Mouse (Mus musculus) midbrain, embryonic 12.5 days (tissue): Measurements from ENCODE around the gene Psmd1. TPM values are rescaled to one million over a fixed set of nuclear protein-coding genes. Genes with fewer than 3 reads are reported as not detected.

ENCODE experiments used
- ATAC-seq: fragments of 200-750 bp; cut with Nextera tagmentation; 2 replicates; pipeline ENCODE4 v1.8.0; 2017; ENCODE audit warnings: low read depth, moderate TSS enrichment, moderate library complexity; ENCODE audit not compliant: low FRiP score
- H3K27ac ChIP-seq: fragments of 300-500 bp; sonication (generic); replicated peaks from 2 replicates; pipeline ENCODE4 v1.5.1; 2016; ENCODE audit warnings: mild to moderate bottlenecking
- H3K27me3 ChIP-seq: fragments of 300-500 bp; sonication (generic); 2 replicates; pipeline ENCODE4 v1.6.1; 2016; ENCODE audit warnings: mild to moderate bottlenecking
- H3K36me3 ChIP-seq: fragments of 300-500 bp; sonication (generic); 2 replicates; pipeline ENCODE4 v1.6.1; 2016
- H3K4me1 ChIP-seq: fragments of 300-500 bp; sonication (generic); 2 replicates; pipeline ENCODE4 v1.6.1; 2016
- H3K4me2 ChIP-seq: fragments of 300-500 bp; sonication (generic); replicated peaks from 2 replicates; pipeline ENCODE4 v1.6.1; 2016; ENCODE audit warnings: mild to moderate bottlenecking, moderate library complexity
- H3K4me3 ChIP-seq: fragments of 300-500 bp; sonication (generic); 2 replicates; pipeline ENCODE4 v1.5.1; 2016; ENCODE audit warnings: mild to moderate bottlenecking
- H3K9ac ChIP-seq: fragments of 300-500 bp; sonication (generic); replicated peaks from 2 replicates; pipeline ENCODE4 v1.6.1; 2016; ENCODE audit warnings: mild to moderate bottlenecking, moderate library complexity
- H3K9me3 ChIP-seq: fragments of 300-500 bp; sonication (generic); 2 replicates; pipeline ENCODE4 v1.6.1; 2016; ENCODE audit warnings: mild to moderate bottlenecking
- WGBS: fragments of 180-500 bp; shearing (Covaris S2); methylation state at CpG from one replicate; pipeline ENCODE4 v1.1.7; 2016; 5-methylcytosine and 5-hydroxymethylcytosine counted together
- polyA plus RNA-seq: library from polyadenylated mRNA; unstranded; fragments of >200 nt; fragmentation: Nextera tagmentation; extraction: Ambion mirVana; gene quantifications from 2 replicates; pipeline ENCODE4 v1.2.1, GENCODE M21; 2016

Gene Psmd1
- polyA plus RNA-seq, 1 experiment from 2014 or later = 195 TPM

DNA sequence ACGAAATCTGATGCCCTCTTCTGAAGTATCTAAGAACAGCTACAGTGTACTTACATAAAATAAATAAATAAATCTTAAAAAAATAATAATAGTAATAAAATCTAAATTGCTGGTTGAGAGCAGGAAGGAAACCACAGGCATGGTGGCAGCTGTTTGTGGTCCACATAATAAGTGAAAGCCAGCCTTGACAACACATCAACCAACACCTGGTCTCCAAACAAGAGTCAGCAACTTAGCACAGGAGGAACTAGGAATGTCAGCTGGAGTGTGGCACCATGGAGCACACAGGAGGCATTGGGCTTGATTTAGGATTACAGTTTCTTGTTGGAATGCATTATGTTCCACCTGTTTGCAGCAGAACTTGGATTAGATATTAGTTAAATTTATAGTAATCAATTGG is 40.9 kb downstream of the Psmd1 start:
- no peaks in the 10 kb centered on the region for H3K9me3 ChIP-seq
- H3K27me3 ChIP-seq = no peaks in the 10 kb centered on the region
- 0 out of 2 replicates have a peak, but pooled peaks cover 4% of the 10 kb centered on the region for H3K36me3 ChIP-seq
- no peak overlapping the region for H3K4me3 ChIP-seq
- no peak for ATAC-seq
- no peak overlapping the region for H3K9ac ChIP-seq
- 100% methylated on average over 1 of the region's 1 CpGs for WGBS
- no peaks in the 10 kb centered on the region for H3K4me1 ChIP-seq
- H3K4me2 ChIP-seq = no peak overlapping the region
- H3K27ac ChIP-seq = no peak overlapping the region

DNA sequence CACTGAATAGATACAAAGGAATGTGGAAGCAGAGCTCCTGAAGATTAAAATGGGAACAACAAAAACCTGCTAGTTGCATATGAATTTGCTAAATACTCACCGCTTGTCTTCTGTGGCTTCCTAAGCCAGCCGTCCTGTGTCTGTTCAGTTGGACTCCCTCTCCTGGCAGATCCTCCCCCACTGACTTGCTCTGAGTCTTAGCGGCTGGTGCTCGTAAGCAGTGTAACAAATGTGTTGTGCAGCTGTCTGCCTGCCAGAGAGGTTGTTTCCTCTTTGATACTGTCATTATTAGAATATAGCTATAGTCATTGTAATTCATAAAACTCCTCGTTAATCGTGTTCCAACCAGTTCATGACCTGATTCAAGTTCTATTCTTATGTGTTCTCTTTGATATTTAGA is 47.6 kb downstream of the Psmd1 start, which contains the start of gene Htr2b:
Gene Htr2b (minus strand): TSS at position 192 of the 400 bp plus-strand sequence.
- WGBS = 66% methylated on average over 6 of the region's 6 CpGs

DNA sequence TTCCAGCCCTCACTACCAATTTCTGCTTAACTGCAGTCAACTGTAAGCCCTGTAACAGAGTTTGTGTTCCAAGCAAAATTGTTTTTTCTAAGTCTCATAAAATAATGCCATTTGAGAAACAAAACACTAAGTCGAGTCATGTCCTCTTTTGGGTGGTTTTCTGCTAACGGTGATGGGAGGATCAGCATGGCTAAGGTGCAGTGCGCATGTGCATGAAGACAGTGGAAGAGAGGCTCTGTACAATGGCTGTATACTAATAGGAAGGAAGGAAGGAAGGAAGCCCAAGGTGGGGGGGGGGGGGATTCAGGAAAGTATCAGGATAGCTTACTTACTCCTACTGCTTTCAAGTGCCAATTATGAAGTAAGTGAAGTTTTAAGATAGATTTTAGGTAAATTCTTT is 50.0 kb downstream of the Psmd1 start:
- H3K9me3 ChIP-seq = no peaks in the 10 kb centered on the region
- H3K36me3 ChIP-seq = peaks cover 25% of the 10 kb centered on the region
- no peak for ATAC-seq
- 89% methylated on average over 3 of the region's 3 CpGs for WGBS
- no peaks in the 10 kb centered on the region for H3K27me3 ChIP-seq
- no peak overlapping the region for H3K27ac ChIP-seq
- no peak overlapping the region for H3K4me3 ChIP-seq
- no peak overlapping the region for H3K9ac ChIP-seq
- H3K4me2 ChIP-seq = no peak overlapping the region
- no peaks in the 10 kb centered on the region for H3K4me1 ChIP-seq

More for the DNA sequence above, 47.6 kb downstream of the Psmd1 start, which contains the start of gene Htr2b:
- Histone ChIP-seq H3K4me1 (no peaks in the 10 kb centered on the region), H3K4me2 (no peak within 1 kb of the TSS), H3K4me3 (no peak within 1 kb of the TSS), H3K27ac (no peak within 1 kb of the TSS), H3K9ac (no peak within 1 kb of the TSS), H3K9me3 (no peaks in the 10 kb centered on the region), H3K27me3 (no peaks in the 10 kb centered on the region), H3K36me3 (peaks cover 8% of the 10 kb centered on the region)
- ATAC-seq = no peak

DNA sequence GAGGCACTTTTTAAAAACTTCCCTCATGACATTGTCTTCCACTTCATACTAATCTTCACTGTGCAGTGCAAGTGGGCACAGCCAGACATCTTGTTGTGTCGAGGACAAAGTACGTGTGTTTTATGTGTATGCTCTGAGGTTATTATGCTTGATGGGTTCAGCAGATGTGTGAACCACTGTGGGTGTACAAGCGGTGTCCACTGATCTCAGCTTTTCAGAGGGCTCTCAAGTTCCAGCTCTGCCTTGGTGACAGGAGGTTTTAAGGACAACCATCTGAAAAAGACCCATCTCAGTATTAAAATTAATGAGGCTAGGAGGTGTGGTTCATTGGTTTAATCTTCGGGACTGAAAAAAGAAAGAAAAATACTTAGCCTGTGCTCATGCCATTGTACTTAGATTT is 55.4 kb downstream of the Psmd1 start:
- H3K9ac ChIP-seq = no peak overlapping the region
- no peak overlapping the region for H3K4me3 ChIP-seq
- WGBS = 93% methylated on average over 4 of the region's 4 CpGs
- H3K27ac ChIP-seq = no peak overlapping the region
- no peaks in the 10 kb centered on the region for H3K27me3 ChIP-seq
- no peaks in the 10 kb centered on the region for H3K9me3 ChIP-seq
- H3K4me1 ChIP-seq = no peaks in the 10 kb centered on the region
- no peak overlapping the region for H3K4me2 ChIP-seq
- H3K36me3 ChIP-seq = peaks cover 69% of the 10 kb centered on the region
- no peak for ATAC-seq

DNA sequence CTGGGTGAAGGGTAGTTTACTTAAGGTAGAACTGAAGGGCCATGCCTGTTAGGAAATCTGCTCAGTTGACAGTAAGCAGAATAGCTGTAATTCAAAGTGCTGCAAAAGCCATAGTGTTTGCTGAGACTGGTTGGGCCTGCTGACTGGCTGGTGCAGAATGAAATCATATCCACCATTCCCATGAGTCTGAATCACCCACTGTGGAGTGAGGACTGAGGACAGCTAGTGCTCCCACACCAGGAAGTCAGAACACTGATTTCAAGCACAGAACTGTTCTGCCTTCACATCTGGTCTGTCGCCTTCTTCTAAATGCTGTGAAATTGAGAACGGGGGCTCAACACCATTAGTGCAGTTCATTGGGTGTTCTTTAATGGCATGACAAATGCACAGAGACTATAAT is 61.8 kb downstream of the Psmd1 start:
- ATAC-seq = no peak
- H3K4me2 ChIP-seq = no peak overlapping the region
- no peaks in the 10 kb centered on the region for H3K27me3 ChIP-seq
- 97% methylated on average over 2 of the region's 2 CpGs for WGBS
- H3K9me3 ChIP-seq = no peaks in the 10 kb centered on the region
- no peak overlapping the region for H3K4me3 ChIP-seq
- H3K9ac ChIP-seq = no peak overlapping the region
- H3K4me1 ChIP-seq = no peaks in the 10 kb centered on the region
- no peak overlapping the region for H3K27ac ChIP-seq
- peaks cover 87% of the 10 kb centered on the region for H3K36me3 ChIP-seq

DNA sequence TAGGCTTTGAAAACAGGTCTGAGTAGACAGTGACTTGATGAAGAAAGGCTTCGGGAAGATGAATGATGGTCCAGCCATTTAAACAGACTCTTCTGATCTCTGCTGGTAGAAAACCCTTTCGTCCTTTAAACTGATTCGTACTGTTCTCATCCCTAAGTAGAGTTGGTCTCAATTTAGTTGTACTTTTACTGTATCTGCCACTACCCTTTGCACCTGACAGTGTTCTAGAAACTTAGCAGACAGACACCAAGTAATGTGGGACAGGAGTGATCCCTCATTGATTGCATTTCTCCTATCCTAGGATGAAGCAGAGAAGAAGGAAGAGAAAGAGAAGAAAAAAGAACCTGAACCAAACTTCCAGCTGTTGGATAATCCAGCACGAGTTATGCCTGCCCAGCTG is 69.2 kb downstream of the Psmd1 start, which contains the start of gene Gm21972:
Gene Gm21972 (plus strand): TSS at position 301 of the 400 bp plus-strand sequence.
- H3K9ac ChIP-seq = no peak within 1 kb of the TSS
- H3K4me2 ChIP-seq = no peak within 1 kb of the TSS
- no peak for ATAC-seq
- H3K27ac ChIP-seq = no peak within 1 kb of the TSS
- H3K36me3 ChIP-seq = peaks cover 85% of the 10 kb centered on the region
- H3K4me3 ChIP-seq = no peak within 1 kb of the TSS
- no peaks in the 10 kb centered on the region for H3K9me3 ChIP-seq
- 96% methylated on average over 4 of the region's 4 CpGs for WGBS
- no peaks in the 10 kb centered on the region for H3K27me3 ChIP-seq
- no peaks in the 10 kb centered on the region for H3K4me1 ChIP-seq

DNA sequence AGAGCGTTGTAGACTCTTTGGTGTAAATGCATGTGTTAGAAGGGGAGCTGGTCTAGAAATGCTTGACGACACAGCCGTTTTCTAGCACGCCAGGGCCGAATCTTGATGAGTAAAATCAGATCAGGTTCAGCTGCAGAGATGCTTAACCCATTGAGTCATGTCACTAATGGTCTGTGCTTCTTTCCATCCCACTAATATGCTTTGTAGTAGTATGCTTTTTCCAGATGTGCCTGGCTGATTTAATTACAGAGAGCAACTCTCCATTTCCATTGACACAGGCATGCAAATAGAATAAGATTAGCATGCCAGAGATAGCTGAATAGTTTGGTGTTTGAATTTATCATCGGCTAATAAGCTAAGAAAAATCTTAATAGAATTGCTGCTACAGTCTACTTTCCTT is 71.1 kb downstream of the Psmd1 start:
- Histone ChIP-seq H3K27ac (no peak overlapping the region), H3K9ac (no peak overlapping the region), H3K36me3 (peaks cover 81% of the 10 kb centered on the region), H3K4me1 (no peaks in the 10 kb centered on the region), H3K9me3 (no peaks in the 10 kb centered on the region), H3K4me2 (no peak overlapping the region), H3K27me3 (no peaks in the 10 kb centered on the region), H3K4me3 (no peak overlapping the region)
- WGBS = 97% methylated on average over 6 of the region's 6 CpGs
- no peak for ATAC-seq

DNA sequence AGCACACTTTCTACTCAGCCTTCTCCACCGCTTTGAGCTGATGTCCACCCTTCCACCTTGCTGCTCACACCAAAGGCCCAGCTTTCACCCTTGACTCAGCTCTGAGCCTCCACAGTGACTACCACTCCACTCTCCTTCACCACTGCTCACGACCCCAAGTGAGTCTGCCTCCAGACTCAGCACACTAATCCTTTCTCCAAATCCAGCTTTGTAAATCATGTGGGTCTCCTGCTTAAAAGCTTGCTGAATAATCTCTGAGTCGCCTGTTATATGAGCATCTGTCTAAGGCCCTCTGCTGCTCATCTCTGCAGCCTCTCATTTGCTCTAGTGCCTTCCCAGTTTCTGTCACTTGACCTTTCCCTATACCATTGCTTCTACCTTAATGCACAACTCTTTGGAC is 76.9 kb downstream of the Psmd1 start:
- H3K36me3 ChIP-seq = peaks cover 47% of the 10 kb centered on the region
- no peaks in the 10 kb centered on the region for H3K9me3 ChIP-seq
- H3K27ac ChIP-seq = no peak overlapping the region
- no peaks in the 10 kb centered on the region for H3K4me1 ChIP-seq
- 74% methylated on average over 3 of the region's 3 CpGs for WGBS
- no peak for ATAC-seq
- H3K9ac ChIP-seq = no peak overlapping the region
- no peaks in the 10 kb centered on the region for H3K27me3 ChIP-seq
- H3K4me2 ChIP-seq = no peak overlapping the region
- no peak overlapping the region for H3K4me3 ChIP-seq

DNA sequence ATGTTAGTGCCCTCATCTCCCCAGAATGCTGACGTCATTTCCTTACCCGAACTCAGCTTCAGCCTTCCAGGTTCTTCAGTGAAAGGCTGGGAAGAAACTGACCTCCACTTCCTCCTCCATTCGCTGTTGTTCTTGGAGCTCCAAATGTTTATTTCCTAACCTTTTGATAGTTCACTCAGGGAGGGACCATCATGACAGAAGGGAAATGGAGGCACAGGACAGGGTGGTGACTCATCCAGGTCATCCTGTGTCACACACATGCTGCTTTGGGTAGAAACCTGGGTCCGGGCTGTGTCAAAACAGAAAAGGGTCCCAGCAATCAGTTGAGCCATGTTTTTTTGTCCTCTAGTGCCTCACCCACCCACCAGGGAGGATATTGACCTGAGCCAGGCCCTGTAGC is 79.0 kb downstream of the Psmd1 start:
- Histone ChIP-seq H3K4me2 (no peak overlapping the region), H3K4me3 (no peak overlapping the region), H3K9me3 (no peaks in the 10 kb centered on the region), H3K27ac (no peak overlapping the region), H3K9ac (no peak overlapping the region), H3K36me3 (peaks cover 28% of the 10 kb centered on the region), H3K27me3 (no peaks in the 10 kb centered on the region), H3K4me1 (no peaks in the 10 kb centered on the region)
- no peak for ATAC-seq
- 93% methylated on average over 4 of the region's 4 CpGs for WGBS

DNA sequence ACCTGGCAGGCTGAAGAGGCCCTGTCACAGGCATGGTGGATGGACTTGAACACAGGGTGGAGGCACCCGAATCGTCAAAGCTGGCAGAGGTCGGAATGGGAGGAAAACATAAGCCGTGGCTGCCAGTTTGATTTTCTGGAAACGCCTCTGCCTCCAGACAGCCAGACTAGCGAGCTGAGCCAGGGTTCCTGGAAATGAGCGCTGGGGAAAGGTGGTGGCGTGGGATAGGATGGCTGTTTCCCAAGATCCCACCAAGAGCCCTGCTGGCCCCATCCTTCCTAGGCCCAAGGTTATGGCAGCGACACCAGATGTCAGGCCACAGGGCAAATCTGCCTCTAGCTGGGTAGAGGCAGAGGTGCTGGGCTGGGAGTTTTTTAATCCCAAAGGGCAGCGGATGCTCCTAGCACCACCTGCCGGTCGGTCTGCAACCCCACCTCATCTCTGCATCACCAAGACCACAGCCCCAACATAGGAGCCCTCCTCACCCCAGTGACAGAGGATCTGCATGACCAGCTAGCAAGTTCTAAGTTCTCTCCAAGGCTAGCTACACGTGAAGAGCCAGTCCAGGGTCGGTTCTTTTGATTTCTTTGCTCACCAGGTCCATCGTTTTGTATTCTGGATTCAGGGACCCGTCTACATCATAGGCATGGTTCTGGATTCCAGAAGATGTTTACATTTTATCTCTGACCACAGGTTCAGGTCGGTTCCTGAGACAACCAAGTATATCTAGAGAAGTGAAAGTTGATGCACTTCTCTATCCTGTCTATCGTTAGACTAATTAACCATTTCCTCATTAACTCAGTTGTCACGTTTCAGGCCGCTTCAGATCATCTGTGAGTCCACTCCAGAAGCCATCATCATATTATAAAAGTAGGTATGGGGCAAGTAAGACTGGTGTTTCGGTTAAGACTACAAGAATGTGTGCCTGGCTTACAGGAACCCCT is 80.1 kb downstream of the Psmd1 start:
- 80% methylated on average over 21 of the region's 21 CpGs for WGBS
- Histone ChIP-seq H3K4me2 (no peak overlapping the region), H3K4me3 (no peak overlapping the region), H3K27ac (no peak overlapping the region), H3K4me1 (no peaks in the 10 kb centered on the region), H3K9me3 (no peaks in the 10 kb centered on the region), H3K36me3 (peaks cover 17% of the 10 kb centered on the region), H3K27me3 (no peaks in the 10 kb centered on the region), H3K9ac (no peak overlapping the region)
- no peak for ATAC-seq

DNA sequence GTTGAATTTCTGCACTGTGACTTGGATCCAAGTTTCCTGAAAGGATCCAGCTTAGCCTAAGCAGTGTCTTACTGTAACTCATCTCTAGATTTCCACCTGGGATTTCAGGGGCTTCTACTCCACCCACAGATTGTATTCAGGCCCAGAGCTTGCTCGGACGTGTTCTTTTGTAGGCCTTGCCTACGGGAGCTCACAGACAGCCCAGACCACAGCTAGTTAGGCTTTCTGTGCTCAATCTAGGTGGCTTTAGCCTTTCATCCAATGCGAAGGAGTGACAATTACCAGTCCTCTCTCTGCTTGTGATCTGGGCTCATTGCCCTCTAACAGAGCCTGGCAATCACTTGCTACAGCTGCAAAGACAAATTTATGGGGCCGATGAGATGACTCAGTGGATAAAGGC is 82.1 kb downstream of the Psmd1 start:
- Histone ChIP-seq H3K4me3 (no peak overlapping the region), H3K9me3 (no peaks in the 10 kb centered on the region), H3K4me2 (no peak overlapping the region), H3K4me1 (no peaks in the 10 kb centered on the region), H3K9ac (no peak overlapping the region), H3K27ac (no peak overlapping the region), H3K27me3 (no peaks in the 10 kb centered on the region), H3K36me3 (peaks cover 6% of the 10 kb centered on the region; the same call in 1 of the 2 replicates)
- no peak for ATAC-seq
- WGBS = 83% methylated on average over 5 of the region's 5 CpGs

DNA sequence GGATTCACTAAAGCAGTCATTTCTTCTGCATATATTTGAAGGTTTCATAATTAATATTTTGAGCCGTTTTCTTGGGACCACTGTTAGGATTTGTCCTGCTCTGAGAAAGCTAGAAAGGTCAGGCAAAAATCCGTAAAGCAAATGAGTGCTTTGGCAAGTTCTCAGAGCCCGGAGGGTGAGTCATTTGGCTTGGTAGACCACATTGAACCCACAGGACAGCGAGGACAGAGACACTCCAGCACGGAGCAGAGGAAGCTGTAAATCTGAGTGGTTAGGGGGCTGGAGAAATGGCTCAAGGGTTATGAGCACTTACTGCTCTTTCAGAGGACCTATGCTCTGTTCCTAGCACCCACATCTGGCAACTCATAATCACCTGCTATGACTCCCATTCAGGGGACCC is 83.4 kb downstream of the Psmd1 start:
- Histone ChIP-seq H3K9me3 (no peaks in the 10 kb centered on the region), H3K36me3 (0 out of 2 replicates have a peak, but pooled peaks cover under 1% of the 10 kb centered on the region), H3K4me3 (no peak overlapping the region), H3K27ac (no peak overlapping the region), H3K9ac (no peak overlapping the region), H3K4me2 (no peak overlapping the region), H3K27me3 (no peaks in the 10 kb centered on the region), H3K4me1 (no peaks in the 10 kb centered on the region)
- no peak for ATAC-seq
- 84% methylated on average over 5 of the region's 5 CpGs for WGBS
